8 mouse cellular contexts compared by ENCODE assay signal in the genomic region with DNA sequence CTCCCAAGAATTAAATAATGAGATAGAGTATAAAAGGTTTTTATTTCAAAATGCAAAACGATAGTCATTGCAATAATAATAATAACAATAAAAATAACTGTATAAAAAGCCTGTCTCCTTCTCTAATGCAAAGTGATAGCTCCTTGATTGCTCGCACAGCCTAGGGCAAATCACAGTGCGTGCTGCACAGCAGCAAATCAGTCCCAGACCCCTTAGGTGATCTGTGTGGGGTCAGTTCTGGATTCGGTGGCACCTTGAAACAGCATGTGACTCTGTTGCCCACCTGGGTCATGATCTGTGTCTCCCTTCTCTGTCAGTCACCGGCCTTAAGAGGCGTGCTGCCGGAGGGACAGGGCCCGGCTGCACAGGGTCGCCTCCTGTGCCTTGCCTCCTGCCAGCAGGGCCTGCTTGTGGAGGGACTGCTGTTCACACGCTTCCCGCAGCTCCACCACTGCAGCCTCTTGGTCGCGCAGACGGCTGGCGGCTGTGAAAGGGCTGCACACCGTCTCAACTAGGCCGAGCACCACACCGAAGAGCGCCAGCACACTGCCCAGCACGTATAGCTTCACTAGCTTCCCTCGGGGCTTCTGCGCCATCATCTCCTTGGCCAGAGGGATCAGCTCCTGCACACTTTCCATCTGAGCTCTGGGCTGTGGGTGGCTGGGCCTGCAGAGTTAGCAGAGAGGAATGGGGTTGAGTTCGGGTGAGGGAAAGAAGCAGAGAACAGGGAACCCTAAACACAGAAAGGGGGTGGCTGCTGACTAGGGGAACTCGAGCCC. TPM values are rescaled to one million over a fixed set of nuclear protein-coding genes. Genes with fewer than 3 reads are reported as not detected.
DNase-seq lines count a peak whose midpoint lies in the region; ATAC-seq and TF ChIP-seq lines count a peak whose summit lies in the region.

No protein-coding gene starts in this region.

- no peaks in the 10 kb centered on the region for H3K36me3 ChIP-seq in heart, embryonic 10.5 days
- no peaks in the 10 kb centered on the region for H3K36me3 ChIP-seq in forebrain, embryonic 12.5 days (replicated peaks)
- no peaks in the 10 kb centered on the region for H3K36me3 ChIP-seq in hindbrain, embryonic 15.5 days
- no peaks in the 10 kb centered on the region for H3K36me3 ChIP-seq in limb, embryonic 14.5 days (ENCODE audit: control insufficient read depth, insufficient read depth, low read length)
- no peaks in the 10 kb centered on the region for H3K36me3 ChIP-seq in midbrain, embryonic 16.5 days (ENCODE audit: control insufficient read depth, insufficient read depth, low read length)

- TF ChIP-seq POLR2A in limb, embryonic 14.5 days (IDR thresholded peaks at IDR 0.05; ENCODE audit: borderline replicate concordance, extremely low read depth, insufficient read depth, insufficient read length) = no peak

- no peaks in the 10 kb centered on the region for H3K27me3 ChIP-seq in heart, embryonic 10.5 days (ENCODE audit: insufficient read depth, poor library complexity, severe bottlenecking)
- H3K27me3 ChIP-seq in forebrain, embryonic 12.5 days = no peaks in the 10 kb centered on the region
- H3K27me3 ChIP-seq in hindbrain, embryonic 15.5 days = no peaks in the 10 kb centered on the region
- no peaks in the 10 kb centered on the region for H3K27me3 ChIP-seq in limb, embryonic 14.5 days (ENCODE audit: control insufficient read depth, insufficient read depth, low read length)
- no peaks in the 10 kb centered on the region for H3K27me3 ChIP-seq in midbrain, embryonic 16.5 days (ENCODE audit: control insufficient read depth, insufficient read depth, low read depth, low read length)

- peak; percentile 80 for DNase-seq in heart, embryonic 10.5 days (ENCODE audit: low spot score)
- DNase-seq in heart, adult 9 months (ENCODE audit: low spot score in 2 of 2) = no peak
- no peak for DNase-seq in limb, embryonic 14.5 days (ENCODE audit: low spot score)
- no peak for DNase-seq in urinary bladder, adult 2 months (ENCODE audit: low spot score)

- H3K4me2 ChIP-seq in forebrain, embryonic 12.5 days = peak overlapping the region; percentile 65
- peak overlapping the region; percentile 57 for H3K4me2 ChIP-seq in hindbrain, embryonic 15.5 days
- H3K4me2 ChIP-seq in limb, embryonic 14.5 days (replicated peaks; ENCODE audit: low read depth, low read length, severe bottlenecking) = peak overlapping the region; percentile 69
- H3K4me2 ChIP-seq in midbrain, embryonic 16.5 days (ENCODE audit: low read length) = peak overlapping the region; percentile 56

- peak overlapping the region; percentile 57 for H3K9ac ChIP-seq in forebrain, embryonic 12.5 days
- peak overlapping the region; percentile 42 for H3K9ac ChIP-seq in hindbrain, embryonic 15.5 days
- peak overlapping the region; percentile 58 for H3K9ac ChIP-seq in limb, embryonic 14.5 days (ENCODE audit: low read depth, low read length, severe bottlenecking)
- H3K9ac ChIP-seq in midbrain, embryonic 16.5 days (ENCODE audit: low read depth, low read length) = peak overlapping the region; percentile 45

- peaks cover 33% of the 10 kb centered on the region for H3K4me1 ChIP-seq in heart, embryonic 10.5 days
- peaks cover 24% of the 10 kb centered on the region for H3K4me1 ChIP-seq in forebrain, embryonic 12.5 days
- H3K4me1 ChIP-seq in hindbrain, embryonic 15.5 days (replicated peaks) = peaks cover 14% of the 10 kb centered on the region
- 0 out of 2 replicates have a peak, but pooled peaks cover 3% of the 10 kb centered on the region for H3K4me1 ChIP-seq in limb, embryonic 14.5 days (ENCODE audit: control insufficient read depth, insufficient read depth, low read length)
- peaks cover 8% of the 10 kb centered on the region for H3K4me1 ChIP-seq in midbrain, embryonic 16.5 days (ENCODE audit: control insufficient read depth, insufficient read depth, low read length)

- WGBS in heart, embryonic 10.5 days = 11% methylated on average over 24 of the region's 24 CpGs
- WGBS in forebrain, embryonic 12.5 days = 10% methylated on average over 24 of the region's 24 CpGs
- 11% methylated on average over 24 of the region's 24 CpGs for WGBS in hindbrain, embryonic 15.5 days
- 17% methylated on average over 24 of the region's 24 CpGs for WGBS in limb, embryonic 14.5 days
- WGBS in midbrain, embryonic 16.5 days = 11% methylated on average over 23 of the region's 24 CpGs

- H3K9me3 ChIP-seq in heart, embryonic 10.5 days = no peaks in the 10 kb centered on the region
- no peaks in the 10 kb centered on the region for H3K9me3 ChIP-seq in forebrain, embryonic 12.5 days
- no peaks in the 10 kb centered on the region for H3K9me3 ChIP-seq in hindbrain, embryonic 15.5 days
- H3K9me3 ChIP-seq in limb, embryonic 14.5 days (ENCODE audit: control insufficient read depth, low read length) = no peaks in the 10 kb centered on the region
- no peaks in the 10 kb centered on the region for H3K9me3 ChIP-seq in midbrain, embryonic 16.5 days (replicated peaks; ENCODE audit: control insufficient read depth, low read length, poor library complexity, severe bottlenecking)

- peak; percentile 66 for ATAC-seq in cerebellum, adult (ENCODE audit: insufficient number of reproducible peaks, low FRiP score, low TSS enrichment)
- peak; percentile 72 for ATAC-seq in forebrain, embryonic 12.5 days (ENCODE audit: low FRiP score)
- peak; percentile 71 for ATAC-seq in hindbrain, embryonic 15.5 days (ENCODE audit: low FRiP score, low read depth)
- peak; percentile 58 for ATAC-seq in limb, embryonic 14.5 days (ENCODE audit: low FRiP score, low read depth)
- peak; percentile 77 for ATAC-seq in midbrain, embryonic 16.5 days

- H3K27ac ChIP-seq in heart, embryonic 10.5 days = peak overlapping the region; percentile 88
- H3K27ac ChIP-seq in forebrain, embryonic 12.5 days = peak overlapping the region; percentile 73
- peak overlapping the region; percentile 73 for H3K27ac ChIP-seq in hindbrain, embryonic 15.5 days (replicated peaks)
- H3K27ac ChIP-seq in limb, embryonic 14.5 days (replicated peaks; ENCODE audit: low read depth, low read length) = peak overlapping the region; percentile 82
- peak overlapping the region; percentile 51 for H3K27ac ChIP-seq in midbrain, embryonic 16.5 days (ENCODE audit: low read length)

- H3K4me3 ChIP-seq in heart, embryonic 10.5 days = peak overlapping the region; percentile 55
- H3K4me3 ChIP-seq in forebrain, embryonic 12.5 days (replicated peaks) = peak overlapping the region; percentile 39
- peak overlapping the region; percentile 29 for H3K4me3 ChIP-seq in hindbrain, embryonic 15.5 days
- H3K4me3 ChIP-seq in limb, embryonic 14.5 days (replicated peaks; ENCODE audit: low read length) = peak overlapping the region; percentile 41
- peak overlapping the region; percentile 29 for H3K4me3 ChIP-seq in midbrain, embryonic 16.5 days (ENCODE audit: low read depth, low read length)

RNA-seq across cellular contexts. Expression of gene G0s2, which starts 0.7 kb away (rescaled TPM):
- polyA plus RNA-seq in heart, embryonic 10.5 days (2016; fragmentation: Nextera tagmentation; extraction: Ambion mirVana) = 36.1 and 44.0 TPM in 2 replicates
- polyA plus RNA-seq in forebrain, embryonic 12.5 days (2016; fragmentation: Nextera tagmentation; extraction: Ambion mirVana) = 6.3 and 6.9 TPM in 2 replicates
- polyA plus RNA-seq in hindbrain, embryonic 15.5 days (2015; fragmentation: Nextera tagmentation; extraction: Ambion mirVana) = 7.9 and 8.2 TPM in 2 replicates
- polyA plus RNA-seq in limb, embryonic 14.5 days (2012; rRNA removed) = 36.9 and 44.7 TPM in 2 replicates
- polyA plus RNA-seq in limb, embryonic 14.5 days (2014; fragmentation: Nextera tagmentation; extraction: Ambion mirVana) = 27.0 and 31.7 TPM in 2 replicates
- 5.1 and 6.9 TPM in 2 replicates for polyA plus RNA-seq in midbrain, embryonic 16.5 days (2015; fragmentation: Nextera tagmentation; extraction: Ambion mirVana)
- polyA plus RNA-seq in urinary bladder, adult 2 months (2012; rRNA removed) = 86.5 and 115 TPM in 2 replicates

RNA-seq across cellular contexts. Expression of gene Hsd11b1, which starts 8.5 kb away (rescaled TPM):
- 1.0 and 2.2 TPM in 2 replicates for polyA plus RNA-seq in heart, embryonic 10.5 days (2016; fragmentation: Nextera tagmentation; extraction: Ambion mirVana)
- not detected in 2 replicates for polyA plus RNA-seq in forebrain, embryonic 12.5 days (2016; fragmentation: Nextera tagmentation; extraction: Ambion mirVana)
- polyA plus RNA-seq in hindbrain, embryonic 15.5 days (2015; fragmentation: Nextera tagmentation; extraction: Ambion mirVana) = 0.28 and 0.40 TPM in 2 replicates
- polyA plus RNA-seq in limb, embryonic 14.5 days (2012; rRNA removed) = 1.2 and 1.6 TPM in 2 replicates
- polyA plus RNA-seq in limb, embryonic 14.5 days (2014; fragmentation: Nextera tagmentation; extraction: Ambion mirVana) = 1.2 and 1.6 TPM in 2 replicates
- 0.39 and 0.55 TPM in 2 replicates for polyA plus RNA-seq in midbrain, embryonic 16.5 days (2015; fragmentation: Nextera tagmentation; extraction: Ambion mirVana)
- 68.7 and 71.3 TPM in 2 replicates for polyA plus RNA-seq in urinary bladder, adult 2 months (2012; rRNA removed)

Comparison
In these comparisons a context has a peak if more than half of its experiments do, and no peak if none do; other contexts are left out.
1. RNA of gene Hsd11b1, which starts 8.5 kb away (polyA plus RNA-seq): 68.7 to 71.3 TPM in urinary bladder, adult 2 months; 1.2 to 1.6 TPM in limb, embryonic 14.5 days, 1.0 to 2.2 TPM in heart, embryonic 10.5 days, 0.28 to 0.40 TPM in hindbrain, embryonic 15.5 days, 0.39 to 0.55 TPM in midbrain, embryonic 16.5 days and not detected in forebrain, embryonic 12.5 days; every median in the first group is over 10 times any median in the second.
2. Peak in every context shown above with its lines, with median percentiles within 50 percentile points of each other: H3K27ac ChIP-seq, H3K4me3 ChIP-seq, ATAC-seq, H3K4me2 ChIP-seq and H3K9ac ChIP-seq.